Mouse (Mus musculus): ENCODE measurements at regions not wholly inside any gene's neighbourhood (a gene's known extent, or its start where the extent isn't known, plus 50 kb on each side); places are given as distances from the start of the nearest gene placed in this dataset.
A peak's percentile ranks its signal among the peaks of the same experiment; 100 is the strongest.

- no peaks in the 10 kb centered on the region for H3K36me3 ChIP-seq
- H3K4me3 ChIP-seq, result no peak overlapping the region
- no peaks in the 10 kb centered on the region for H3K4me1 ChIP-seq
- H3K27me3 ChIP-seq (ENCODE audit: low read depth, poor library complexity, severe bottlenecking), result no peaks in the 10 kb centered on the region
- peaks cover under 1% of the 10 kb centered on the region; the same call in 1 of the 2 replicates for H3K9me3 ChIP-seq (replicated peaks)
- H3K27ac ChIP-seq, result no peak overlapping the region
- DNase-seq (ENCODE audit: low spot score), result no peak
Measured at GRCm38 (mm10) chr13:33721851-33722250, 60.6 kb downstream of the Serpinb6d start.

DNA sequence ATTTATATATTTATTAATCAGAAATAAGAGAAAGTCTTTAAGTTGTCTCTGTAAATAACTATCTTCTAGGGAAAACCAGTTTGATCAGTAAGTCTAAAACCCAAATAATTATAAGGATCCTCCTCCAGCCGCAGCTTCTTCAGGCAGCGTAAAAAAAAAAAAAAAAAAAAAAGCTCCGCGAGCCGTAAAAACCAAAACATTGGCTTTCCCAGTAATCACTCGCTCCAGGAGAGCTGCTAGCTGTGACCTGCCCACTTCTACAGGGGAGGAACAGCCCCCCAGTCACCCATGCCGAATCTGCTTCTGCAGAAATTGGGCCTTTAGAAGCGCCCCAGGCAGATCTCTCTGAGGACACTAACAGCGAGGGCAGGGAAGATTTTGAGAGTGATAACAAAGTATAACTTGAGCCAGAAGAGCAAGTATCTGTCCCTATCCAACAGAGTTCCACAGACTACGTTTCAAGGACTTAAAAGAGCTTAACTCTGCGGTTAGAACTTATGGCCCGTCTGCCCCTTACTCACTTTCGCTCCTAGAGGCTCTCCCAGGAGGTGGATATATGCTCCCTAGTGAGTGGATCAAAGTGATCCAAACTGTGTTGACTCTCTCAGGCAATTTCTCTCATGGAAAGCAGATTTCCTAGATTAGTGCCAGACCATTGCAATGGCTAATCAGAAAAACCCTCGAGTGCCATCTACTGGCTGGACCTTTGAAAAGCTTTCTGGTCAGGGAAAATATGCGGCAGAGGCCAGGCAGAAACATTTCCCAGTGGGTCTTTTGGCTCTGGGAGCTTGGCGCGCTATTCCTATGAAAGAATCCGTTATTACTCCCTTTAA lies 80.7 kb downstream of the Serpinb6e start:
- no peak overlapping the region for H3K27ac ChIP-seq
- no peaks in the 10 kb centered on the region for H3K27me3 ChIP-seq (ENCODE audit: low read depth, poor library complexity, severe bottlenecking)
- no peaks in the 10 kb centered on the region; the same call in 1 of the 2 replicates for H3K9me3 ChIP-seq (replicated peaks)
- peak overlapping the region; percentile 19; the same call in 1 of the 2 replicates for H3K4me3 ChIP-seq
- 45% methylated on average over 18 of the region's 18 CpGs for WGBS
- no peaks in the 10 kb centered on the region for H3K4me1 ChIP-seq
- DNase-seq (ENCODE audit: low spot score), result peak; percentile 44
- no peaks in the 10 kb centered on the region for H3K36me3 ChIP-seq

GRCm38 (mm10) chr13:33763295-33763916 lies 79.8 kb downstream of the Serpinb6e start:
- no peaks in the 10 kb centered on the region for H3K27me3 ChIP-seq (ENCODE audit: low read depth, poor library complexity, severe bottlenecking)
- H3K36me3 ChIP-seq, result no peaks in the 10 kb centered on the region
- no peaks in the 10 kb centered on the region; the same call in 1 of the 2 replicates for H3K9me3 ChIP-seq (replicated peaks)
- DNase-seq (ENCODE audit: low spot score), result no peak
- H3K4me3 ChIP-seq, result no peak overlapping the region
- H3K27ac ChIP-seq, result no peak overlapping the region
- WGBS, result 89% methylated on average over 14 of the region's 14 CpGs
- no peaks in the 10 kb centered on the region for H3K4me1 ChIP-seq

Measured in limb, embryonic 10.5 days (tissue).